Mouse (Mus musculus) urinary bladder, adult 18-20 months (tissue): ENCODE results near the gene Copz1.

Experiments used
- DNase-seq, 2 experiments: peaks; one replicate each; pipeline ENCODE4 v3.0.0; 2022; ENCODE audit warnings: low spot score in 2 of 2, mixed read lengths in 2 of 2

Copz1 gene

DNA sequence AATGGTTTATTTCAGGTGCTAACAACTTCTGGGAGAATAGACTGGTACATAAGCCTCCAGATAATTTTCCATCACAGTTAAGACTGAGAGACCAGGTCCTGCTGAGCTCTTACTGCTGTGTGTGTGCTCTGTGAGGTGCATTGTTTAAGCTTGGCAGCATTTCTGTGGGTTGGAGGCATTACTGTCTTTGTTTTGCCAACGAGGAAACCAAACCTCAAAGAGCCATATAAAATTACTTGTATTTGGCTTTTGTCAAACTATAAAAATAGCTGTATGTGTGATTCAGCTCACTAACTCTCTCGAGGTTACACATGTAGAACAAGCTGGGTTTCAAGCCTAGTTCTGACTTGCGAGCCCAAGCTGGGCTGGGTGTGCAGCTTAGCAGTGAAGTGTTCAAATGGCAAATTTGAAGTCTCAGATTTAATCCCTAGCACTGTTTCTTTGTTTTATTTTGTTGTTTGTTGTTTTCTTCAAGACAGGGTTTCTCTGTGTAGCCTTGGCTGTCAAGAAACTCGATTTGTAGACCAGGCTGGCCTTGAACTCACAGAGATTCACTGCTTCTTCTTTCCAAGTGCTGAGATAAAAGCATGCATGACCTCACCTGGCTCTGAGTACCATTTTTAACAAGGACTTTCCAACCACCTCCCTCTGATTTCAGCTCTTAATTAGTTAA lies 20.3 kb downstream of the Copz1 start:
- no peak for DNase-seq

DNA sequence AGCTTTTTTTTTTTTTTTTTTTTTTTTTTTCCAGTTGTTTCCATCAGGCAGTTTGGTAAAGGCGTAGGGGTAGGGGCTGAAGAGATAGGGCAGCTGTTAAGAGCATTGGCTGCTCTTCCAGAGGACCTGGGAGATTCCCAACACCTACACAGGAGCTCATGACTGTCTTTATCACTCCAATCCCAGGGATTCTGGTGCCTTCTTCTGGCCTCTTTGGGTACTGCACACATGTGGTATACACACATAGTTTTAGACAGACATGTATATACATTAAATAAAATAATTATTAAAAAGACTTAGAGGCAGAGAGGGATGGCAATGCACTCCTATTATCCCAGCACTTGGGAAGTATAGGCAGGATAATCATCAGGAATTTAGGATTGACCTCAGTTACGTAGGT lies 20.9 kb downstream of the Copz1 start:
- DNase-seq, result no peak

DNA sequence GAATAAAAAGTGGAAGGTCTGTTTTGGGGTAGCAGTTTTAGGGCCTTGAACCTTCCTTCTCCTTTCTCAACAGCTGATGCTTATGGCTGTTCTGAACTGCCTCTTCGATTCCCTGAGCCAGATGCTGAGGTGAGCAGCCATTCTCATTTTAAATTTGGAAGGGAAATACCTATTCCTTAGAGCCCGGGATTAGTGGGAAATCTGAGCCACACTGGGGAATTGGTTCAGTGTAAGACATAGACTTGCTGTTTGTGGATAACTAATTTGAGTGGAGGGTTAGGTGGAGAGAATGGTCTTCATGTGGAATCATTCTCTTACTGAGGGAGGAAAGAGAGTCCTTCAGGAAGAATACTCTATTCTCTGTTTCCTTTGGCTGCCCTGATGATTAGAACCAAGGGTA lies 22.1 kb downstream of the Copz1 start:
- DNase-seq, result no peak

DNA sequence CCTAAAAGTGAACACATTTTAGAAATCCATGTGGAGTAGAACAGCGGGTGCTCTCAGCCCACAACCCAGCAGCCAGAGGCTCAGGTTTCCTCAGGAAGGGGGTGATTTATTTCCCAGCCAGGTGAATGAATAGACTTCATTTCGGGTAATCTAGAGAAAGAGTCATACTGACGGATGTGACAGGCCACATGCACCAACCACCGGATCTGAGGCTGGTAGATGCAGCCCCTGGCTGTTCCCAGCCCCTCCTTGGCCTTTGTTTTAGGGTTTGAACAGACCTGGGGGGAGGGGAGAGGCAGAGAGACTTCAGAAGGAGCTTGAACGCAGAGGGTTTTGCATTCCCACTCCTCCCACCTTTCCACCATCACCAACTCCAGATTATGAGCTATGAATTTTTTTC lies 23.3 kb downstream of the Copz1 start:
- DNase-seq, result no peak

DNA sequence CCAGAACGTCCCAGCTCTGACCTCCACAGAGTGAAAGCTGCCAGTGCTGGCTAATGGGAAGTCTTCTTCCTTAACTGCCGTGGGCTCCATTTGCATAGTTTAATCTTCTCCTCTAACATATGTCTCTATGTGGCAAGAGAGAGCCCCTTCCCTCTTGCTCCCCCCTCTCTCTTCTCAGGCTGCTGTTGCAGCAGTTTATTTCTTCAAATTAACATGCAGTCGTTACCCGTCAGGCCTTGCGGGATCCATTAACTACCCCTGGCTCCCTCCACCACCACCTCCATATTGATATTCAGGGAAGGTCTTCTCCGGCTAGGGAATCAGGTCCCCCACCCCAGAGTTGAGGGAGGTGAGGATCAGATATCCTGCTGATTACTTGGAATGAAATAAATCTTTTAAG lies 24.8 kb downstream of the Copz1 start:
- no peak for DNase-seq

DNA sequence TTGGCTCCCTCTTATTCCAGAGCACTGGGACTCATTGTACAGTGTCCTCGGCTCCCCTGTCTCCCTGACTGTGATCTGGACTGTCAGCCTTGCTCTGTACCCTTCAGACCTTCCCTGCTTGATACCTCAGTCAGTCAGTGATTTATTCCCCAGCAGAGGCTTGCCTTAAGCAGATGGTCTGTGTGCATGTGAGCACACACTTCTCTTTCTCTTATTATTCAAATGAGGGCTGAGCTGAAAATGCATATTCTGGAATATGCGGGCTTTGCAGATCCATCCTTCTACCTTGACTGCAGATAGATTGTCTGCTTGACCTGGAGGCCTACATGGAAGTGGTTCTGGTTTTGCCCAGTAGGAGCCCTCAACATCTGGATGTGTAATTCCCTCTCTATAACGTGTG lies 25.5 kb downstream of the Copz1 start:
- no peak for DNase-seq

DNA sequence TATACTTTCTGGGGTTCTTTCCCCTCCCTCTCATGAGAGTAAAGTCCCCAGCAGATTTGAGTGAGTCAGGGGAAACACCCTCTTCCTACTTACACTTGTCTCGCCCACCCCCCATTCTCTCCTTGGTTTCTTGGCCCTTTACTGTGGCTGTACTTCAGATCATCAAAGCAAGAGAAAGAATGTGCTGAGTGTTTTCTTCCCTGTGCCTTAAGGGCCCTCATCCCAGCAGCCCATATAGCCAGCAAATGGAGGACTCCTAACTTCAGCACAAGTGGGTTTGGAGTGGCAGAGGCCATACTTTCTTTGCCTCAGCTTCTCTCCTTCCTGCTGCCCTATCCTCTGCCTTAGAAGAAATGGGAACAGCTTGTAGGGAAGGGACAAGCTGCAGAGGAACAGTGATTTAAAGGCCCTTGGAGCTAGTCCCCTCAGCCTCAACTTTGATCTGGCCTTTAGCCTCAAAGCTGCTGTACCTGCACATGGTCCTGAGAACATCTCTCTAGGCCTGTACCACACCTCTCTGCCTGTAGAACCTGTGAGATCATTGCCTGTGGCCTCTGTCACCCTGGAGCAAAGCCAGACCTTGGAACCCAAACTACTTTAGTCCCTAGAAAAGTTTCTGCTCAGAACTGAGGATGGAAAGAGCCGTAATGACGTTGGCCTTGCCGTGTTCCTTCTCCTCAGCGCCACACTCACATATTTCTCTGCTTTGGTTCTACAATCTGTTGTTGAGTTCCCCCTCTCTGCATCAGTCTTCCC lies 26.5 kb downstream of the Copz1 start:
- no peak for DNase-seq

DNA sequence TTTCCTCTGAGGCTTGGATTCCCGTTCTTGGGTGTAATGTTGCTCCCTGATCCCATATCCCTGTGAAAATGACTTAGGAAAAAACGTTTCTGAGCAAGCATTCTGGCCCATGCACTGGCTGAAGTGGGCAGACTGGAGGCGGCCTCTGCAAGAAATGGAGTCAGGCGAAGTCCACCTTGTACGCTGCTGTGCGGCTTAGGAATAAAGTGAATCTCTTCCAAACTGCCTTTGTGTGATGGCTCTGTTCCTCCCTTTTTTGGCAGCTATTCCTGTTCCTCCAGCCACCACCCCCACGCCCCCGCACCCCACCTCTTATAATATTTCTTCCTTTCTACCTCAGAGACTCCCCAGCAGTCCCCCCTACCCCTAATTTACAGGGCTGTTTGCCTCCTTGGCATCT lies 27.1 kb downstream of the Copz1 start:
- no peak for DNase-seq

DNA sequence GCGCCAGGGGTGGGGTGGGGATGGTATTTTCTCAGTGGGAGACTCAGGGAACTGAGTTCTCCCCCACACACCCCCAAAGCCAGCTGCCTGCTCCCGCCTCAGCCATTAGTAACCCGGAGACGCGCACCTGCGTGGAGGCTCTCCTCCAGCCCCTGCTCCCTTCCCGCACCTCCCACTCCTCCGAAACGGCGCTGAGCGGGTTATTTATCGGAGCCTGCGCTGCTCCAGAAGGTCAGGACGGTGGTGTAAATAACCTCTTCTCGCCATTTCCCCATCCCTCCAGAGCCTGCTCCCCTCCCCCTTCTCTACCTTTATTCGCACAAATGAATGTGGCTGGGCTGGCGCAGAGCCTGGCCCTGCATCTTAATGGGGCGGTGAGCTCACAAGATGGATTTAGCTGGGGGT lies 27.6 kb downstream of the Copz1 start:
- no peak for DNase-seq

DNA sequence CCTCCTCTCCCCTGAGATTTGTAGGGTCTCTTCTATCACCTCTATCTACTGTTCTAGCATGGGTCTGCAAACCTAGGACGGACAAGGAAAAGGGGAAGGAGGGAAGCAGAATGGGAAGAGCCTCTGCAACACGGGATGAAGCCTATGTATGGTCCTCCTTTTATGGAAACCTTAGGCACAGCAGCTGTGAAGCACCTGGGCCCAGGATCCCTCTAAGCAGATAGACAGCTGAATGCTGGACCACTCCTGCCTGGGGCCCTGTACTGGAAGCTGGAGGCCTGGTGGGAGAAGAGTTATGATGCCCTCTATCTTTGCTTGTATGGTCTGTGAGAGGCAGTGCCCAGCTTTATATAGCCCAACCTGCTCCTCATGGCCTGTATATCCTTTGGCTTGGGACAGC lies 28.0 kb downstream of the Copz1 start:
- DNase-seq, result no peak

DNA sequence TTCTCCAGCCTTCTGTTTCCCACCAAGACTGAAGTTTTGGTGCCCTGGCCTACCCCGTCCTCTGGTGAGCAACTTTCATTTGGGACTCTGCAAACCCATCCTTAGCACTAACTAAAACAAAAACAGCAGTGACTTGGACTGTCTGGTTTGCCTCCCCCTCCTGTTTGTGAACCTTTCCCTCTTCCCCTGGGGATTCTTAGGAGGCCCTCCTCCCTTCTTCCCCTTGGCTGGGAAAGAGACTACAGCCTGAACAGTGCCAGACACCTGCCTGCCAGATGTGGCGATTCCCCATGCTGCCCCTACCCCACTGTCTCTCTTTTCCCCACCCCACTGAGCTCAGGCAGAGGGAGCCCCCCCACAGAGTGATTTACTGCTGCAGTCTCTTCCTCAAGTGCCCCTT lies 28.5 kb downstream of the Copz1 start:
- no peak for DNase-seq

DNA sequence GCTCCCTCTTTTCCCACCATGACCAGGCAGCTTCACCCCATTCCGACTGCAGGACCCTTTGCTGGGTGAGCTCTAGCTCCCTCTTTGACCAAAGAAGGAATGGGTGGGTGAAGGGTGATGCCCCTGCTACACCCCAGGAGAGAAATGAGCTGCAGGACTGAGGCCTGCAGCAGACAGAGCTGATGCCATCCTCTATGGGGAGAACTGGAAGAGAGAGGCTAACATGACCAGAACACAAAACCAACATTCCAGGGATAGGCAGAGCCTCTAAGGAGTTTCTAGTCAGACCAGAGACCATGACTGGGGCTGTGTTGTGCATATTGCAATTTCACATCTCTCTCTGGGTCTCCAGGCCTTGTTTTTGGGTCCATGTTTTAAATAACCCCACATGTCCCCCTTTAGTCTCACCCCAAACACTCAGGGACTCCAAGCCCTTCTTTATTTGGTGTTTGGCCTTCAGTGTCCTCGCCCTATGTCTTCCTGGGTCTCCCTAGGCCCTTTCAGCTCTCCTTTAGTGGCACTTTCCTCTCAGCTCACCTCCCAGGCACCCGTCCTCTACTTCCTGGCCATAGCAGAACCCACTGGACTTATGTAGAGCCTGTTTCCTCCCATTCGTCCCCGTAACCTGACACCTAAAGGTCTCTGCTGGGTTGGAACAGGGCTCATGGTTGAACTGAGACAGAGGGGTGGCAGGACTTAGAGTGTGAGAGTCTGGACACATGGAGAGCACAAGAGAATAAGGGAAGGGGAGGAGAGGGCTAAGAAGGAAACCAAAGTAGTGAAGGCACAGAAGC lies 29.2 kb downstream of the Copz1 start:
- no peak for DNase-seq

DNA sequence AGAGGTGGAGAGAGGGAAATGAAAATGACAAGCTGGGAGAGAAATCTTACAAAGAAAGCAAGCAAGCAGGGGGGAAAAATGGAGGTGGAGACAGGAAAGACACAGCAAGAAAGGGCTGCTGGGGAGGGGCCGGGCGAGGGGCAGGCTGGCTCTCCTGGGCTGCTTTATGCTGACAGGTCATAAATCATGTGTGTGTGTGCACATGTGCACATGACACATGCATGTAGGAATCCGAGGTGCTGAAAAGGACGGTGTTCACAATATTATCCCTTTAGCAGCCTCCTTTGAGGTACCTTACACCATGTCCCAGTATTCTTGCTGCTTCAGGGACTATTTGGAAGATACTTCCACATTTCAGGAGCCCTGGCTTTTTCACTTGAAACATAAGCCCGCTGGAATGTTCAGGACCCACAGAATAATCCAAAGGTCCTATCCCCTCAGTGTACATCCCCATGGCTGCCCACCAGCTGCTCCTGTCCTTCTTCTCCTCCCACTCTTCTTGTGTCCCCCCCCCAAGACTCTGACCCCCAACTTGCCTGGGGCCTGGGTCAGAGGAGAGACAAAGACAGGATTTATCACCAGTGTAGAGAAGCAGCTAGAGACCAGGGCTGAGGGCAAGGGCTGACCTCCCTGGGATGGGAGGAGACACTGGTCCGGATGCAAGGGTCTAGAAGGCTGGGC lies 30.0 kb downstream of the Copz1 start:
- no peak for DNase-seq

DNA sequence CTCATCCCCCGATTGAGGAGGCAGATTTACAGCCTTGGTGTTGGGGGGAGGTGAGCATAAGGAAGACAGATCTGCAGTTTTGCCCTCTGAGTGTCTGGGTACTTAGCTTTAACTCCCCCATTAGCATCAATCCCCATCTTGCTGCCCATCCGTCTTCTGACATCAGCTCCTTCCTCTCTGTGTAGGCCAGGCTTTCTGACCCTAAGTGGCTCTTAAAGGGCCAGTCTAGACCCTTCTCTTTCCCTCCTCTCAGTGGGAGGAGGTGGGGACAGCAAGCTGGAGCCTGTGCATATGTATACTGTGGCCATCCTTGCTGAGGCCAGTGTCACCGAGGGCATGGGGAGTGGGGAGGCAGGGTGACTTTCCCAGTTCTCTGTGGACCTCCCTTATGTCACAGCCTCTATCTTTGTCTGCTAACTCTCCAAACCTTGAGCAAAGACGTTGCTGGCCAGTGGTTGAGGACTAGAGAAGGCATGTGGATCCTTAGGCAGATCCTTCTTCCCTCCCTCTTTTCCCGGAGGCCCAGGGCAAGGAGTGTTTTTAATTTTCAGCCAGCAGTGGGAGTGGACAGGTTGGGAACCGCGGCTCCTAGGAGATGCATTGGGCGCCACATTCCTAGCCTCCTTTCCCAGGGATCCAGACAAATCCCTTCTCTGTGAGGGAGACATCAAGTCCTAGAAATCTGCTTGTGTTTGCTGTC lies 31.6 kb downstream of the Copz1 start:
- DNase-seq, result no peak

DNA sequence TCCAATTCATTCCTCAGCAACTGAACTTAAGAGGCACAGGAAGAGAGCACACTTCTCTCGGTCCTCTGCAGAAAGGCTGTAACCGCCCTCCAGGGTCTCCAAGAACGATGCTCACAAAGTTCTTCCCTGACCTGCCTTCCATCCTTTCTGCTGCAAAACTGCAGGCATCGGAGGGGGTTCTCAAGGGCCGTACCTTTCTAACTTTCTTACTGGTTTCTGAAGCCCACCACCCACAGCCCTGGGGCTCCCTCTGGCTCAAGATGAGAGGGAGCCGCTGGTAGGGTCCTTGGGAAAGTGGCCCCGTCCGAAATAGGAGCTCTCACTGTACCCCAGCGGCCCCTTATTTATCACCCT lies 32.1 kb downstream of the Copz1 start:
- no peak for DNase-seq

DNA sequence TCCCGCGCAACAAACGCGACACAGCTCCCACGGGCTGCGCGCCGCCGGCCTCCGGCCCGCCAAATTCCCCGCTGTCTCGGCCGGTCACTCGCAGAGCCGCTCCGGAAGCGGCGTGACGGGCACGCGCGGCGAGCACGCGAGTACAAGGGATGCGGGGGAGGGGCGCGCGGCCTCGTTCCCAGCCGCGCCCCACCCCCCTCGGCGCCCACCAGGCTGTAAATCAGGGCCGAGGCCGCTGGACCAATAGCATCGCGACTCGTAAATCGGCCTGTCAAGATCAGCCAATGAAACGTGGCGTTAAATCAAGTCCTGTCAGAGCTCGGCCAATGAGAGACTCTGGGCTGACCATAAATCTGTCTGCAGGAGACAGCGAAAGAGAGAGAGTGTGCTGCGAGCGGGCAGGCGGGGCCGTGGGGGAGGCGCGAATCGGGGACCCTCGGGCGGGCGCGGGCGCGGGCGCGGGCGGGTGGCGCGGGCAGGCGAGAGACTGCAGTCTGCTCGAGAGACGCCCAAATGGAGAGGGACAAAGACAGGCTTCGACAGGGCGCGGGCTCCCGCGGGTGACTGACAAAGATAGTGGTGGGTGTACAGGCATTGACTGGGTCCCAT lies 32.7 kb downstream of the Copz1 start:
- DNase-seq, result peak; percentile 92 to 93

DNA sequence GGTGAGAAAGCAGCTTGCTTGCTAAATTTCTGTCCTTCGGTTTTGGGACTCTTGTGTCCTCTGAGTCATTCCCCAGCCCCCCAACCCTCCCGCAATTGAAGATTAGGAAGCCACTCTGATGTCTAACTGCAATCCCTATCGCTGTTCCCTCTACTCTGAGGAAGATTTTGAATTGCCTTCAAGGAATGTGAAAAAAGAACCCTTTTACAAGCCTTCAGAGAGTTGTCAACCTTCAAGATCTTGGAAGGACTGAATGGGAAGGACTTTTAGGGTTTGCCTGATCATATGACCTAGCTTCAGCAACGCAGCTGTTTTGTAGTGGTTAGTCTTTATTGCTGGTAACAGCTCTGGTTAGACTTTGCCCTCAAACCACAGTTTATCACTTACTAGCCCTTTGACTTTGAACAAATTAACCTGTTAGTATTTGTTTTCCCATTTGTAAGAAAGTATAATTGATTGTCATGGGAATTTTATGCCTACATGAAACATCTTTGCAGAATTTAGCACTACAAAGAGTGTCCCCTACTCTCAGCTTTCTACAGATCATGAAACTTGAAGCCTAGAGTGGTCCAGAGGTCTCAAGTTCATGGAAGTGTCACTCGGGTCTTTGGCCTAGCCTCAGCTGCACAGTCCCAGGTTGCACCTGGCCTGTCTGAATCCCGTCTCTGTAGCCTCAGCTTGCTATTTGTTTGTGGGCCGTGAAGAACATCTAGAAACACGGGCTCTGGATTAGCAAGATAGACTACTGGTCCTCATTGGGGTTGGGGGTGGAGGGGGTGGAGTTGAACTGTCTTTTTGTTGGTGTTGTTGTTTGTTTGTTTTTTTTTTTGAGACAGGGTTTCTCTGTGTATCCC lies 33.5 kb downstream of the Copz1 start:
- DNase-seq, result no peak

DNA sequence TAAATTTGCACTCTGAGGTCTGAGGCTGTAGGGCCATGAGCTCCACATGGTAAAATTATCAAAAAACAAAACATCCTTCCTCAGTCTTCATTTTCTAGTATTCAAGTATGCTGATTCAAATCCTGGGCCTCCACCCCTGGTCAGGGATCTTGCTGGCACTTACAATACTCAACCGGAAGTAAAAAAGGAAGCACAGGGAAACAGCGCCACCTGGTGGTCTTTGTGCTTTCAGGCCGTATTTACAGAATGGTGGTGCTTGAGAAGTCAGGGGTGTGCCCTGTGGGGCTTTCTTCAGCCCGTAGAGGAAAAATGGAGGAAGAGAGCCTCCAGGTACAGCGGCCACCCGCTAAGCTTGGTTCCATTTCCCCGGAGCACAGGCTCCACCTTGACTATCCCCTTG lies 34.6 kb downstream of the Copz1 start:
- DNase-seq, result peak; percentile 85

DNA sequence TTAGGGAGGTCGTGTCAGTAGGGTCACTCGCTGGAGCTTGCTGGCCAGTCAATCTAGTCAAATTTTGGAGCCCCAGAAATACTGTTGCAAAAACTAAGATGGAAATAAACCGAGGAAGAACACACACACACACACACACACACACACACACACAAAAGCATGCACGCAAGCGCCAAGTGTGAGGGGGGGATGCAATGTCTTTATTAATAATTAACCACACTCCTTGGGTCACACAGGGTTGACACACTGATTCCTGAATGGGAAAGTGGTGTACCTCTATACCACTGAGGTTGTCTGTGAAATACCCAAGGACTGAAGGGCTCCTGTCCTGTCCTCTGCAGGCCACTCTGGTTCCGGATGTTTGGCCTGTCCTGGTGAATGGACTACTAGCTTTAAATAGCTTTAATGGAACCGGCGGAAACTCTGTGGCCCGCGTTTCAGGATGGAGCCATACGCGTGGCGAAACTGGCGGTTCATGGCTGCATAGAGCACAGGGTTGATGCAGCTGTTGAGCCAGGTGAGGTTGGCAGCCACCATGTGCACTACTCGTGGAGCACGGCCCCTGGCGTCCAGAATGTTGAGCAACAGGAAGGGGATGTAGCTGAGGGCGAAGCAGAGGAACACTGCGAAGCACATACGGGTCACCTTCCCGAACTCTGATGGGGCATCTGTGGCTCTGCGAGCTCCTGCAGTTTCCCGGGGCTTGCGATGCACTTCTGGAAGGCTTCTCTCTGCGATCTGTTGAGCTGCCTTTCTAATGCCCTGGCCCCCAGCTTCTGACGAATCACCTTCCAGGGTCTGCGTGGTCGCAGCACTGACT lies 35.8 kb downstream of the Copz1 start:
- DNase-seq, result no peak
